25 mouse cellular contexts compared by ENCODE assay signal in genomic region chr14:36904206-36904605, GRCm38 (mm10).
"Had no signal": no experiment of that assay in that cellular context is flagged by ENCODE, and none has a peak within 500 bp of the region (broad histone marks: within the 10 kb centered on the region; RNA-seq: fewer than 3 reads in every experiment).

No protein-coding gene starts in this region.

- H3K9me3 ChIP-seq: heart, embryonic 10.5 days; heart, embryonic 12.5 days; hindbrain, embryonic 10.5 days; hindbrain, embryonic 12.5 days; kidney, embryonic 15.5 days; limb, embryonic 13.5 days; limb, embryonic 15.5 days had no signal

- ATAC-seq: hindbrain, embryonic 16.5 days; inflammation-experienced regulatory T-cells, adult 6 months had no signal

- DNase-seq: gastrocnemius, adult 2 months; gastrocnemius, postnatal 10 days; gastrocnemius, postnatal 25 days; heart, adult 18-20 months; heart, postnatal 10 days; heart, postnatal 4 days; kidney, adult 11 months; kidney, adult 2 months; kidney, adult 9 months; kidney, postnatal 14 days; kidney, postnatal 36 days; layer of hippocampus, adult 9-11 months; layer of hippocampus, postnatal 36 days; left cerebral cortex, postnatal 4 days had no signal

- H3K9ac ChIP-seq: heart, embryonic 12.5 days; hindbrain, embryonic 12.5 days; hindbrain, embryonic 14.5 days; kidney, embryonic 15.5 days; limb, embryonic 13.5 days; limb, embryonic 15.5 days had no signal

- H3K27me3 ChIP-seq: heart, embryonic 12.5 days; hindbrain, embryonic 12.5 days; kidney, embryonic 15.5 days; limb, embryonic 13.5 days; limb, embryonic 15.5 days had no signal

- H3K4me2 ChIP-seq: heart, embryonic 12.5 days; hindbrain, embryonic 12.5 days; hindbrain, embryonic 14.5 days; kidney, embryonic 15.5 days; limb, embryonic 13.5 days; limb, embryonic 15.5 days had no signal

- H3K4me3 ChIP-seq: gastrocnemius, adult 2 months; heart, embryonic 10.5 days; heart, embryonic 12.5 days; hindbrain, embryonic 10.5 days; hindbrain, embryonic 12.5 days; kidney, embryonic 15.5 days; limb, embryonic 13.5 days; limb, embryonic 15.5 days had no signal

- H3K27ac ChIP-seq: gastrocnemius, adult 2 months; heart, embryonic 10.5 days; hindbrain, embryonic 10.5 days; hindbrain, embryonic 12.5 days; hindbrain, embryonic 14.5 days; kidney, embryonic 15.5 days; kidney, postnatal 0 days; limb, embryonic 13.5 days; limb, embryonic 15.5 days had no signal

- H3K4me1 ChIP-seq: heart, embryonic 10.5 days; heart, embryonic 12.5 days; hindbrain, embryonic 10.5 days; kidney, embryonic 15.5 days; limb, embryonic 13.5 days; limb, embryonic 15.5 days had no signal
